Mouse (Mus musculus): ENCODE results near the gene Tenm4. TPM values are rescaled to one million over a fixed set of nuclear protein-coding genes. Genes with fewer than 3 reads are reported as not detected.

Gene Tenm4
- polyA plus RNA-seq, 2 experiments from 2014 or later: 0.19 to 0.37 TPM

GRCm38 (mm10) chr7:96878511-96879276 is 707.6 kb downstream of the Tenm4 start:
- peak; percentile 77 for ATAC-seq

DNA sequence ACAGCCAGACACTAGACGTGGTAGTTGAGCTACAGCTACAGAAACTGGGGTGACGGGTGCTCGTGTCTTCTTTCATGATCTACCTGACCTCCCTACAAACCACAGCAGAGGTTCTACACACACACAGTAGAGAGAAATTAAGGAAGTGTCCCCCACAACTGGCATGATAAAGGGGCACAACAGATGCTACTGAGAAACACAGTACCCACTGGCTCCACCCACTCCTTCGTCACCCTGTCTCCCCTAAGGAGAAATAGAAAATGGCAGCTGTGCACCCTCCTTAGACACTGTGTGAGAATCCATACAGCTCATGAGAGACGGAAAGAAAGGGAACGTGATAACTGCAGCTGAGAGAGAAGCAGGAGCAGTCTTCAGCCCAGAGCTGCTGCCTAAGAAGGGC is 708.5 kb downstream of the Tenm4 start:
- no peak for ATAC-seq

GRCm38 (mm10) chr7:96880221-96880944 is 709.3 kb downstream of the Tenm4 start:
- peak; percentile 32 for ATAC-seq

- ATAC-seq: no peak
Measured at GRCm38 (mm10) chr7:96883297-96883696, 712.3 kb downstream of the Tenm4 start.

- ATAC-seq: no peak
Measured at GRCm38 (mm10) chr7:96887088-96887654, 716.1 kb downstream of the Tenm4 start.

GRCm38 (mm10) chr7:96889061-96890034 is 718.3 kb downstream of the Tenm4 start:
- no peak for ATAC-seq

DNA sequence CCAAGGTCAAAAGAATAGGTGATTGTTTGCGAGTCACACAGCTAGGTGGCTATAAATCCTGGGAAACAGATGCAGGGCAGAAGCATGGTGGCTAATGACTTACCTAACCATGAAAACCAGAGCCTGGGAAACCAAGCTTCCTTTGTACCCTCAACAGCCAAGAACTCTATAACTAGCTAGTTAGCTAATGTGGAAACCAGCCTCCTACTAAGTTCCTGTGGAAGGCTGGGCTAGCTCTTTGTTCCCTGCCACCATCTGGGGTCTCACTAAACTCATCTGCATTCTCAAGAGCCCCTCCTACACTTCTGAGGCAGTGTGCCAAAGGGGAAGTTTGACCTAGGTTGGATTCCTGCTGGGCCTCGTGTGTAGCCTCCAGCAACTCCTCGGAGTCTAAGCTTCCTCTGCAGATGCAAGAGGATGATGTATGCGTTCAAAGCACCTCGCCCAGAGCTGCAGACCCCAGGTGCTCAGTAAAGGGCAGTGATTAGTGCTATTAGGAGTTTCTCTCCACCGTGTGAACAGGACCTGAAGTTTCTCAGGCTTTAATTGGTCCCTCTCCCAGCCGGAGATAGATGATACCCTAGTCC is 719.1 kb downstream of the Tenm4 start:
- ATAC-seq: no peak

GRCm38 (mm10) chr7:96890987-96891386 is 719.9 kb downstream of the Tenm4 start:
- no peak for ATAC-seq

DNA sequence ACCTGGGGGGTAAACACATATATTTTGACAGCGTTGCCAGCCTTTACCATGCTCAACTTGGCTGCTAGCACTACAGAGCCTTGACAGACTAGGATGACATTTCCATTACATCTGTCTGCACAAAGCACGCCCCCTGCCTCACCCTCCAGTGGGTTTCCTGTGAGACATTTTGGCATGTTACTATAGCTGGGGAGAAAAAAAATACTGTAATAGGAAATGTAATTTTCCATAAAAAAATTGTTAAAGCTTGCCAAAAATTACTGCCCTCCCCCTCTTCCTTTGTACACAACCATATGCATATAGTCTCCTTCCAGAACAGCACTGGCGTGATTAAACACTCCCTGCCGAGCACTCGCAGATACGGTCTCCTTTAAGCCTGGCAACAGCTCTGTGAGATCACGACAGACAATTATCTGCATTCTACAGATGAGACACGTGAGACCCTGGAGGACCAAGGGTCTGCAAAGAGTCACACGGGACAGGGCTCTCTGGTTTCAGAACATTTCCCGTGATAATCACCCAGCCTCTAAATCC is 728.1 kb downstream of the Tenm4 start:
- ATAC-seq: no peak

- ATAC-seq: no peak
Measured at GRCm38 (mm10) chr7:96902183-96902582, 731.1 kb downstream of the Tenm4 start.

- no peak for ATAC-seq
Measured at GRCm38 (mm10) chr7:96903088-96903985, 732.3 kb downstream of the Tenm4 start.

DNA sequence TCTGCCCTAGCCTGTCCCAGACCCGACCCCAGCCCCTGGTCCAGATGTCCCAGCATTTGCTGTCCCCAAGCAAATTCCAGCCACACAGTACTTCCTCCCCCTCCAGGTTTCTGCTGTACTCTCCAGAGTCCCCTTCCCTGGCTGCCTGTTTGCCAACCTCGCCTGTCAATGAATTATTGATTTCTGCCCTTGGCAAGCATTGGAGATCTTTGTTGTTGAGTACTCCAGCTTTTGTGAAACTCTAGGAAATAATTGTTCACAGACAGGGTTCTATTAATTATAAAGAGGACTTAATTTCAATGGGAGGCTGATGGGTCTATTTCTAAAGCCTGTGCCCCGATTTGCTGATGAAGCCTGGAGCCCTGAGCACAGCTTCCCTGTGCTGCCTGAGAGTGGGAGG is 733.4 kb downstream of the Tenm4 start:
- ATAC-seq: no peak

- no peak for ATAC-seq
Measured at GRCm38 (mm10) chr7:96904936-96905335, 733.9 kb downstream of the Tenm4 start.

DNA sequence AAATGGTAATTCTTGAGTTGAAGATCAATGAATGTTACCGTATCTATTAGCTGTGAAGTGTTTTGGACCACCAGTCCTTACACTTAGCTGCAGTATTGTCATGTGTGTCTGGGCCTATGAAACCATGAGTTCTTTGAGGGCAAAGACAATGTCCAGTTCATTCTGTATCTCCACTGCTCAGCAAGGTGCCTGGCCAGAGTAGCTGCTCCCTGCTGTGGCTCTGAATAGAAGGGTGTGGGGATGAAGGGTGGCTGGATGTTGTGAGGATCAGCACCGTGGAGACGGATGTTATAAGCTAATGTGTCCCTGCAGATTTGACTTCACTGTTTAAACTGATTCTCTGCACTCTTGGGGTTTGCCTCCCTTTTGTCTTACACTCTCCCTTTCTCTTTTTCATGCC is 734.4 kb downstream of the Tenm4 start:
- no peak for ATAC-seq

DNA sequence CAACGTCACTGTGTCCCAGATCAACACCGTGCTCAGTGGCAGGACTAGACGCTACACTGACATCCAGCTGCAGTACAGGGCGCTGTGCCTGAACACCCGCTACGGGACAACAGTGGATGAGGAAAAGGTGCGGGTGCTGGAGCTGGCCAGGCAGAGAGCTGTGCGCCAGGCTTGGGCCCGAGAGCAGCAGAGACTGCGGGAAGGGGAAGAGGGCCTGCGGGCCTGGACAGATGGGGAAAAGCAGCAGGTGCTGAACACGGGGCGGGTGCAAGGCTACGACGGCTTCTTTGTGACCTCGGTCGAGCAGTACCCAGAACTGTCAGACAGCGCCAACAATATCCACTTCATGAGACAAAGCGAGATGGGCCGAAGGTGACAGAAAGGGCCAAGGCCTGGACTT is 735.2 kb downstream of the Tenm4 start:
- ATAC-seq: no peak

GRCm38 (mm10) chr7:96907971-96908680 is 737.1 kb downstream of the Tenm4 start:
- ATAC-seq: no peak

DNA sequence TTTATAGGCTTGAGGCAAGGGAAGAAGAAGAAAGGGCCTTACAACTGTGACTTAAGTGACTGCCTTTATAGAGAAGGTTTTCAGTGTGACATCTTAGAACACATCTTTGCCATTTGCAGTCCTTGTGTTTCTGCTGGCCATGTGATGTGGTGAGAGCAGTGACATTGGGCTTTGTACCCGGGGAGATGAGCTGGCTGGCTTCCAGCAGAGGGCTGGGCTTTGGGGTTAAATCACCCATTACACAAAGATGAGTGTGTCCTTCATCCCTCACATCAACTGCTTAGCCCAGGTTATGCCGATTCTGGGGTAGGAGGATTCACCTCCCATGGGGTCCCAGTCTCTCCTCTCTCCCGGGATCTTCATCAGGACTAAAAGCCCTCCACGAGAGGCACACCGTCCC is 738.8 kb downstream of the Tenm4 start:
- ATAC-seq: no peak

- no peak for ATAC-seq
Measured at GRCm38 (mm10) chr7:96910310-96910960, 739.4 kb downstream of the Tenm4 start.

- peak; percentile 79 for ATAC-seq
Measured at GRCm38 (mm10) chr7:96914031-96914430, 743.0 kb downstream of the Tenm4 start.
